Mouse (Mus musculus) gastrocnemius, postnatal 36 days (tissue): ENCODE measurements around the gene Aox2. TPM values are rescaled to one million over a fixed set of nuclear protein-coding genes. Genes with fewer than 3 reads are reported as not detected.

ENCODE experiments used
- DNase-seq, 2 experiments: peaks; one replicate each; pipeline ENCODE4 v3.0.0; 2022
- intact Hi-C: fragments of 180-260 bp; cut with DNase I; formaldehyde crosslinking; loops from one replicate; pipeline ENCODE4 v1.15.1; 2025
- long read RNA-seq, 2 experiments: library from polyadenylated mRNA; stranded (forward); transcript quantifications; one replicate each; pipeline ENCODE4 v2.0.0; 2021
- total RNA-seq, 2 experiments: library from RNA; stranded (reverse); gene quantifications; 2 replicates each; pipeline ENCODE4 v1.2.3; 2021

The Aox2 gene
- under 1 TPM in 1 of 2 experiments, not detected in 1; 0.13 TPM for total RNA-seq
- long read RNA-seq, experiment 1: 0 reads
- long read RNA-seq, experiment 2: 0 reads

- no peak for DNase-seq
- intact Hi-C loops: no loop called here
Observed at GRCm38 (mm10) chr1:58278026-58278425, at the start of gene Aox2. TSS of gene Aox2 (plus strand) at chr1:58278326.

- intact Hi-C loops: no loop called here
- no peak for DNase-seq
Observed at GRCm38 (mm10) chr1:58228916-58229315, 49.2 kb upstream of the Aox2 start.

- DNase-seq: no peak
- intact Hi-C loops: no loop called here
Observed at GRCm38 (mm10) chr1:58229774-58230173, 48.4 kb upstream of the Aox2 start.

- no peak for DNase-seq
- intact Hi-C loops: no loop called here
Observed at GRCm38 (mm10) chr1:58230542-58230941, 47.6 kb upstream of the Aox2 start.

- intact Hi-C loops: no loop called here
Observed at GRCm38 (mm10) chr1:58235405-58235804, 42.7 kb upstream of the Aox2 start.

GRCm38 (mm10) chr1:58237527-58238299 is 40.4 kb upstream of the Aox2 start:
- intact Hi-C loops: no loop called here
- no peak for DNase-seq

More at GRCm38 (mm10) chr1:58235405-58235804, 42.7 kb upstream of the Aox2 start:
- no peak for DNase-seq

- intact Hi-C loops: no loop called here
- no peak for DNase-seq
Observed at GRCm38 (mm10) chr1:58238440-58238839, 39.7 kb upstream of the Aox2 start.

- intact Hi-C loops: no loop called here
- no peak for DNase-seq
Observed at GRCm38 (mm10) chr1:58238961-58239360, 39.2 kb upstream of the Aox2 start.

- intact Hi-C loops: no loop called here
- no peak for DNase-seq
Observed at GRCm38 (mm10) chr1:58240347-58240746, 37.8 kb upstream of the Aox2 start.

GRCm38 (mm10) chr1:58244487-58244886 is 33.6 kb upstream of the Aox2 start:
- intact Hi-C loops: no loop called here
- no peak for DNase-seq

GRCm38 (mm10) chr1:58248518-58248917 is 29.6 kb upstream of the Aox2 start:
- intact Hi-C loops: no loop called here
- no peak for DNase-seq

- no peak for DNase-seq
- intact Hi-C loops: no loop called here
Observed at GRCm38 (mm10) chr1:58253466-58253865, 24.7 kb upstream of the Aox2 start.

GRCm38 (mm10) chr1:58257195-58257991 is 20.7 kb upstream of the Aox2 start:
- intact Hi-C loops: no loop called here
- DNase-seq: no peak

GRCm38 (mm10) chr1:58260311-58260710 is 17.8 kb upstream of the Aox2 start:
- DNase-seq: no peak
- intact Hi-C loops: no loop called here

GRCm38 (mm10) chr1:58268231-58268630 is 9.9 kb upstream of the Aox2 start:
- intact Hi-C loops: no loop called here
- no peak for DNase-seq

GRCm38 (mm10) chr1:58270807-58271569 is 7.1 kb upstream of the Aox2 start:
- intact Hi-C loops: loop anchor here (1.0 kb wide), 1 partner anchor 115 kb away; no protein-coding TSS in a partner anchor
- no peak for DNase-seq

GRCm38 (mm10) chr1:58275879-58276278 is 2.2 kb upstream of the Aox2 start:
- no peak for DNase-seq
- intact Hi-C loops: no loop called here

GRCm38 (mm10) chr1:58278513-58278912 is 387 bp downstream of the Aox2 start:
- no peak for DNase-seq
- intact Hi-C loops: no loop called here

GRCm38 (mm10) chr1:58280381-58280780 is 2.3 kb downstream of the Aox2 start:
- DNase-seq: peak; percentile 31 to 48
- intact Hi-C loops: no loop called here

GRCm38 (mm10) chr1:58280939-58281624 is 3.0 kb downstream of the Aox2 start:
- DNase-seq: no peak
- intact Hi-C loops: no loop called here
